In the genomic region with DNA sequence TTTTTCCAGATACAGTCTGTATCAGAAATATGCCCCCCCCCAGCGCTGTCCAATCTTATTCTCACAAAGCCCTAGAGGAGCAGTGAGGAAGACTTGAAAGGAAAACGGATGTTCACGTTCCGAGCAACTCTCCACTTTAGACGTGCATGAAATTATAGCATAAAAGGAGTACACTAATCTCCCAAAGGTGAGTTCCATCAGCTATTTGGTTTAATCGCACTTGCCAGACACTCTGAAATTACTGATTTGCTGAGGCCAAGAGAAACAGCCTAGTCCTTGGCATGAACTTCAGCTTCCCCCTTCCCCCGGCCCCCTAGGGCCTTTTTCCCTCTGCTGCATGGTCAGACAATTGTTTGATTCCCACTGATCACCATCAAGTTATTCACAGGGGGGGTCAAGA, we compare ENCODE assay signal across 8 mouse cellular contexts. TPM values are rescaled to one million over a fixed set of nuclear protein-coding genes. Genes with fewer than 3 reads are reported as not detected.
A peak's percentile ranks its signal among the peaks of the same experiment; 100 is the strongest.
DNase-seq lines count a peak whose midpoint lies in the region; ATAC-seq and TF ChIP-seq lines count a peak whose summit lies in the region.

No protein-coding gene starts in this region.

- no peaks in the 10 kb centered on the region for H3K36me3 ChIP-seq in heart, embryonic 13.5 days
- peaks cover 20% of the 10 kb centered on the region for H3K36me3 ChIP-seq in ES-E14 (ENCODE audit: control insufficient read depth, insufficient read depth, low read length, poor library complexity, severe bottlenecking)
- no peaks in the 10 kb centered on the region for H3K36me3 ChIP-seq in hindbrain, embryonic 11.5 days (ENCODE audit: control insufficient read depth, insufficient read depth, low read length)
- no peaks in the 10 kb centered on the region for H3K36me3 ChIP-seq in midbrain, embryonic 12.5 days

- WGBS in heart, embryonic 13.5 days, result 10% methylated on average over 7 of the region's 7 CpGs
- WGBS in hindbrain, embryonic 11.5 days, result 4% methylated on average over 7 of the region's 7 CpGs
- 2% methylated on average over 7 of the region's 7 CpGs for WGBS in midbrain, embryonic 12.5 days

- no peak for DNase-seq in heart, adult 9 months (ENCODE audit: low spot score in 2 of 2)
- no peak for DNase-seq in ES-E14 (ENCODE audit: low read depth, low spot score)
- peak; percentile 27 for DNase-seq in hindbrain, embryonic 11.5 days (ENCODE audit: low spot score)
- DNase-seq in gastrocnemius, postnatal 4 days (ENCODE audit: low spot score in 2 of 2), result no peak
- no peak for DNase-seq in adrenal gland, postnatal 4 days (ENCODE audit: low spot score in 2 of 2)
- no peak for DNase-seq in kidney, postnatal 10 days

- peaks cover 50% of the 10 kb centered on the region for H3K4me1 ChIP-seq in heart, embryonic 13.5 days
- H3K4me1 ChIP-seq in ES-E14 (ENCODE audit: control insufficient read depth in 2 of 2, insufficient read depth in 2 of 2, low read length in 2 of 2, poor library complexity in 1 of 2), result peaks cover 2 to 18% of the 10 kb centered on the region in 2 experiments; a peak in 2 of 4 replicates
- no peaks in the 10 kb centered on the region; the same call in 1 of the 2 replicates for H3K4me1 ChIP-seq in hindbrain, embryonic 11.5 days (replicated peaks; ENCODE audit: control insufficient read depth, insufficient read depth, low read length)
- H3K4me1 ChIP-seq in midbrain, embryonic 12.5 days, result peaks cover 32% of the 10 kb centered on the region

- peak overlapping the region; percentile 99 for H3K9ac ChIP-seq in heart, embryonic 13.5 days
- peak overlapping the region; percentile 98; the same call in 1 of the 2 replicates for H3K9ac ChIP-seq in ES-E14 (ENCODE audit: insufficient read depth, low read depth, low read length, poor library complexity, severe bottlenecking)
- H3K9ac ChIP-seq in hindbrain, embryonic 11.5 days (ENCODE audit: low read depth, low read length), result peak overlapping the region; percentile 94
- peak overlapping the region; percentile 92 for H3K9ac ChIP-seq in midbrain, embryonic 12.5 days (replicated peaks)

- ATAC-seq in heart, embryonic 13.5 days (ENCODE audit: extremely low read depth, insufficient number of reproducible peaks, low FRiP score, low TSS enrichment), result no peak
- ATAC-seq in hindbrain, embryonic 11.5 days (ENCODE audit: low FRiP score), result no peak
- ATAC-seq in midbrain, embryonic 12.5 days (ENCODE audit: low FRiP score, low read depth), result no peak

- no peaks in the 10 kb centered on the region for H3K9me3 ChIP-seq in heart, embryonic 13.5 days
- no peaks in the 10 kb centered on the region for H3K9me3 ChIP-seq in ES-E14 (ENCODE audit: control insufficient read depth, insufficient read depth, low read depth, low read length)
- no peaks in the 10 kb centered on the region for H3K9me3 ChIP-seq in hindbrain, embryonic 11.5 days (ENCODE audit: control insufficient read depth, low read length)
- no peaks in the 10 kb centered on the region for H3K9me3 ChIP-seq in midbrain, embryonic 12.5 days

- in situ Hi-C loops in ES-E14 (cut with MboI; ENCODE audit: low sequenced_read_pairs in 2 of 2, unreplicated experiment in 2 of 2), result no loop called here

- no peaks in the 10 kb centered on the region for H3K27me3 ChIP-seq in heart, embryonic 13.5 days (replicated peaks)
- no peaks in the 10 kb centered on the region for H3K27me3 ChIP-seq in hindbrain, embryonic 11.5 days (ENCODE audit: control insufficient read depth, insufficient read depth, low read length)
- H3K27me3 ChIP-seq in midbrain, embryonic 12.5 days, result no peaks in the 10 kb centered on the region

- H3K27ac ChIP-seq in heart, embryonic 13.5 days (replicated peaks), result no peak overlapping the region
- H3K27ac ChIP-seq in ES-E14 (ENCODE audit: insufficient read depth, low read depth, low read length, poor library complexity, severe bottlenecking), result no peak overlapping the region
- no peak overlapping the region for H3K27ac ChIP-seq in hindbrain, embryonic 11.5 days (ENCODE audit: low read depth, low read length)
- H3K27ac ChIP-seq in midbrain, embryonic 12.5 days (replicated peaks), result no peak overlapping the region

- peak overlapping the region; percentile 100 for H3K4me3 ChIP-seq in heart, embryonic 13.5 days
- peak overlapping the region; percentile 80 to 99 for H3K4me3 ChIP-seq in ES-E14 (ENCODE audit: insufficient read depth in 1 of 2, low read depth in 1 of 2, low read length in 2 of 2, poor library complexity in 1 of 2, severe bottlenecking in 1 of 2)
- peak overlapping the region; percentile 98 for H3K4me3 ChIP-seq in hindbrain, embryonic 11.5 days (ENCODE audit: low read depth, low read length)
- peak overlapping the region; percentile 98 for H3K4me3 ChIP-seq in midbrain, embryonic 12.5 days

- H3K4me2 ChIP-seq in heart, embryonic 13.5 days, result peak overlapping the region; percentile 91
- H3K4me2 ChIP-seq in hindbrain, embryonic 11.5 days (replicated peaks; ENCODE audit: low read depth, low read length), result peak overlapping the region; percentile 94
- peak overlapping the region; percentile 97 for H3K4me2 ChIP-seq in midbrain, embryonic 12.5 days (replicated peaks)

TF ChIP-seq in ES-E14, 5 proteins besides CTCF, POLR2A, EP300 and RAD21:
- TF ChIP-seq ZNF384 (IDR thresholded peaks at IDR 0.05; ENCODE audit: low read depth, low read length) (no peak), HCFC1 (IDR thresholded peaks at IDR 0.05; ENCODE audit: borderline replicate concordance, insufficient read depth, low read length) (no peak), CHD2 (IDR thresholded peaks at IDR 0.05; ENCODE audit: low read depth, low read length) (no peak)

RNA-seq across cellular contexts. Expression of gene Usp7, which starts 55.4 kb away (rescaled TPM):
- polyA plus RNA-seq in heart, embryonic 13.5 days (2015; fragmentation: Nextera tagmentation; extraction: Ambion mirVana), result 14.3 and 15.2 TPM in 2 replicates
- total RNA-seq in ES-E14 (2012; rRNA removed), result 242 and 291 TPM in 2 replicates
- 36.9 and 51.9 TPM in 2 replicates for polyA plus RNA-seq in hindbrain, embryonic 11.5 days (2014; fragmentation: Nextera tagmentation; extraction: Ambion mirVana)
- 35.9 and 38.4 TPM in 2 replicates for polyA plus RNA-seq in midbrain, embryonic 12.5 days (2016; fragmentation: Nextera tagmentation; extraction: Ambion mirVana)
- 10 to 100 TPM; 76.9 to 89.0 TPM for total RNA-seq in gastrocnemius, postnatal 4 days (2021)
- total RNA-seq in adrenal gland, postnatal 4 days (2021), result 100 to 1,000 TPM; 142 to 178 TPM

RNA-seq across cellular contexts. Expression of gene Gm5767, which starts 56.2 kb away (rescaled TPM):
- not detected in 2 replicates for polyA plus RNA-seq in heart, embryonic 13.5 days (2015; fragmentation: Nextera tagmentation; extraction: Ambion mirVana)
- not detected in 2 replicates for total RNA-seq in ES-E14 (2012; rRNA removed)
- polyA plus RNA-seq in hindbrain, embryonic 11.5 days (2014; fragmentation: Nextera tagmentation; extraction: Ambion mirVana), result not detected in 2 replicates
- not detected in 2 replicates for polyA plus RNA-seq in midbrain, embryonic 12.5 days (2016; fragmentation: Nextera tagmentation; extraction: Ambion mirVana)
- total RNA-seq in gastrocnemius, postnatal 4 days (2021), result under 1 TPM in 1 of 2 experiments, not detected in 1; 0.49 TPM
- not detected for total RNA-seq in adrenal gland, postnatal 4 days (2021)
